In genomic region chr5:64220776-64221175, GRCm38 (mm10) we compare ENCODE assay signal across 24 mouse cellular contexts.
"Had no signal": no experiment of that assay in that cellular context is flagged by ENCODE, and none has a peak within 500 bp of the region (broad histone marks: within the 10 kb centered on the region; RNA-seq: fewer than 3 reads in every experiment).

No protein-coding gene starts in this region.

- H3K27ac ChIP-seq: forebrain, embryonic 15.5 days; hindbrain, embryonic 13.5 days; hindbrain, embryonic 15.5 days; hindbrain, postnatal 0 days; layer of hippocampus, adult 2 months; left cerebral cortex, adult 2 months; liver, embryonic 13.5 days; liver, embryonic 15.5 days had no signal

- H3K36me3 ChIP-seq: forebrain, embryonic 15.5 days; heart, embryonic 12.5 days; hindbrain, embryonic 13.5 days; hindbrain, embryonic 15.5 days; kidney, embryonic 15.5 days; liver, embryonic 13.5 days; liver, embryonic 15.5 days had no signal

- H3K27me3 ChIP-seq: forebrain, embryonic 15.5 days; heart, embryonic 12.5 days; hindbrain, embryonic 13.5 days; hindbrain, embryonic 15.5 days; kidney, embryonic 15.5 days; liver, embryonic 13.5 days; liver, embryonic 15.5 days had no signal

- H3K9me3 ChIP-seq: forebrain, embryonic 15.5 days; heart, embryonic 12.5 days; hindbrain, embryonic 13.5 days; hindbrain, embryonic 15.5 days; kidney, embryonic 15.5 days; liver, embryonic 13.5 days; liver, embryonic 15.5 days had no signal

- H3K4me1 ChIP-seq: liver, embryonic 13.5 days; liver, embryonic 15.5 days had no signal

- DNase-seq: forebrain, postnatal 0 days; gastrocnemius, postnatal 14 days; gastrocnemius, postnatal 36 days; heart, adult 18-20 months; heart, postnatal 14 days; heart, postnatal 36 days; kidney, adult 2 months; kidney, adult 9 months; kidney, postnatal 10 days; kidney, postnatal 25 days; kidney, postnatal 4 days; liver; liver, embryonic 13.5 days had no signal

- H3K9ac ChIP-seq: forebrain, embryonic 15.5 days; forebrain, postnatal 0 days; heart, embryonic 12.5 days; hindbrain, embryonic 13.5 days; hindbrain, embryonic 15.5 days; kidney, embryonic 15.5 days; liver, embryonic 13.5 days; liver, embryonic 15.5 days had no signal

- H3K4me2 ChIP-seq: forebrain, embryonic 15.5 days; heart, embryonic 12.5 days; hindbrain, embryonic 13.5 days; hindbrain, embryonic 15.5 days; kidney, embryonic 15.5 days; liver, embryonic 11.5 days; liver, embryonic 13.5 days; liver, embryonic 15.5 days had no signal

- H3K4me3 ChIP-seq: forebrain, embryonic 15.5 days; heart, embryonic 12.5 days; hindbrain, embryonic 13.5 days; hindbrain, embryonic 15.5 days; kidney, embryonic 15.5 days; layer of hippocampus, adult 2 months; left cerebral cortex, adult 2 months; liver, embryonic 13.5 days; liver, embryonic 15.5 days had no signal

- ATAC-seq: forebrain, embryonic 15.5 days; forebrain, postnatal 0 days; hindbrain, postnatal 0 days; intestine, embryonic 16.5 days had no signal
